Mouse (Mus musculus) heart, embryonic 11.5 days (tissue): Measurements from ENCODE around the gene Dmkn. TPM values are rescaled to one million over a fixed set of nuclear protein-coding genes. Genes with fewer than 3 reads are reported as not detected.

Experiments
- ATAC-seq: fragments of 200-750 bp; cut with Nextera tagmentation; replicated peaks from 2 replicates; pipeline ENCODE4 v1.8.0; 2017; ENCODE audit warnings: moderate library complexity; ENCODE audit not compliant: insufficient number of reproducible peaks, low FRiP score, low TSS enrichment
- H3K27ac ChIP-seq: fragments of 300-500 bp; sonication (generic); 2 replicates; pipeline ENCODE4 v1.5.1; 2014; ENCODE audit warnings: mild to moderate bottlenecking, low read depth, low read length
- H3K27me3 ChIP-seq: fragments of 300-500 bp; sonication (generic); 2 replicates; pipeline ENCODE4 v1.6.1; 2014; ENCODE audit warnings: mild to moderate bottlenecking, low read length, mixed read lengths; ENCODE audit not compliant: control insufficient read depth, insufficient read depth
- H3K36me3 ChIP-seq: fragments of 300-500 bp; sonication (generic); 2 replicates; pipeline ENCODE4 v1.6.1; 2014; ENCODE audit warnings: mild to moderate bottlenecking, low read length, moderate library complexity, mixed read lengths; ENCODE audit not compliant: control insufficient read depth, insufficient read depth
- H3K4me1 ChIP-seq: fragments of 300-500 bp; sonication (generic); 2 replicates; pipeline ENCODE4 v1.6.1; 2014; ENCODE audit warnings: low read length; ENCODE audit not compliant: control insufficient read depth, insufficient read depth
- H3K4me2 ChIP-seq: fragments of 300-500 bp; sonication (generic); 2 replicates; pipeline ENCODE4 v1.6.1; 2014; ENCODE audit warnings: mild to moderate bottlenecking, moderate library complexity
- H3K4me3 ChIP-seq: fragments of 300-500 bp; sonication (generic); 2 replicates; pipeline ENCODE4 v1.5.1; 2014; ENCODE audit warnings: low read depth, low read length
- H3K9ac ChIP-seq: fragments of 300-500 bp; sonication (generic); 2 replicates; pipeline ENCODE4 v1.6.1; 2014; ENCODE audit warnings: mild to moderate bottlenecking, low read depth, low read length, moderate library complexity
- H3K9me3 ChIP-seq: fragments of 300-500 bp; sonication (generic); replicated peaks from 2 replicates; pipeline ENCODE4 v1.6.1; 2016; ENCODE audit warnings: low read length; ENCODE audit not compliant: control insufficient read depth
- WGBS: fragments of 180-500 bp; shearing (Covaris S2); extraction: QIAGEN DNeasy Blood & Tissue Kit; methylation state at CpG from one replicate; pipeline ENCODE4 v1.1.7; 2014; ENCODE audit not compliant: insufficient replicate concordance; 5-methylcytosine and 5-hydroxymethylcytosine counted together
- polyA plus RNA-seq: library from polyadenylated mRNA; unstranded; fragments of >200 nt; fragmentation: Nextera tagmentation; extraction: Ambion mirVana; gene quantifications from 2 replicates; pipeline ENCODE4 v1.2.1, GENCODE M21; 2014

Dmkn gene
- polyA plus RNA-seq, 1 experiment from 2014 or later = 1.2 TPM

DNA sequence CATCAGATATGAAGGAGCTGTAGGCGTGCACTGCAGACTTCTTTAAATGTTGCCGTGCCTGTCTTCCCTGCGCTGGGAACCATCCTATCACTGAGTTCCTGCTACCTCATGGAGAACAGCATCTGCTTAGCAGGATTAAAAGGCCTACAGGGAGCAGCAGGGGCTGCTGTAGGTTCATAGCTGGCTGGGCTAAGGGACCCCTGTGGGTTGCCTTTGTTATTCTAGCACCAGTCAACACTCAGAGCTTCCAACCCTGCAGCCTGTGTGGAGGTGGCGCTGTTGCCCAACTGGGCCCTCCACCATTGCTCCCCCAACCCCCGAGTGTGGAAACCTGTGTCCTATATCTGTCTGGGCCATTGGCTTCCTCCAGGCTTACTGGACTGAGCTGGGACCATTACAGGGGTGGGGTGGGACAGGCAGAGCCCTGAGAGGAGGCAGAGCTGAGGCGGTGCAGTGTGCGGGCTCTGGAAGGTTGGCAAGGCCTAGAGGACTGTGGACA is 13.6 kb downstream of the Dmkn start:
- no peaks in the 10 kb centered on the region for H3K9me3 ChIP-seq
- H3K4me2 ChIP-seq = no peak overlapping the region
- 41% methylated on average over 7 of the region's 7 CpGs for WGBS
- H3K27ac ChIP-seq = no peak overlapping the region
- no peaks in the 10 kb centered on the region; the same call in 1 of the 2 replicates for H3K27me3 ChIP-seq
- H3K36me3 ChIP-seq = no peaks in the 10 kb centered on the region
- H3K4me1 ChIP-seq = no peaks in the 10 kb centered on the region
- no peak overlapping the region for H3K9ac ChIP-seq
- no peak overlapping the region for H3K4me3 ChIP-seq
- ATAC-seq = no peak

DNA sequence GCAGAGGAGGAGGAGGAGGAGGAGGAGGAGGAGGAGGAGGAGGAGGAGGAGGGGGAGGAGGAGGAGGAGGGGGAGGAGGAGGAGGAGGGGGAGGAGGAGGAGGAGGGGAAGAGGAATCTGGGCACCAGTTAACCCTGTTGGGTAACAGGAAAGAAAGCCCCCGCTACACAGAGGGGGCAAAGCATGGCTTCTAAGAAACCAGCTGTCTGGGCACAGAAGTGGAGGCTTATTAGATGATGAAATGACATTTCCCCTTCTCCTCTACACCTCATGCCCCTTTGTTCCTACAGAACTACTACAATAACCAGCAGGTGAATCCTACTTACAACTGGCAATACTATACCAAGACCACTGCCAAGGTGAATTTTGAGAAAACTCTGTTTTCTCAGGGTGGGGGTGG is 14.4 kb downstream of the Dmkn start:
- 67% methylated on average over 1 of the region's 1 CpGs for WGBS
- Histone ChIP-seq H3K4me2 (no peak overlapping the region), H3K27ac (no peak overlapping the region), H3K4me3 (no peak overlapping the region), H3K4me1 (no peaks in the 10 kb centered on the region), H3K9me3 (no peaks in the 10 kb centered on the region), H3K9ac (no peak overlapping the region), H3K36me3 (no peaks in the 10 kb centered on the region), H3K27me3 (no peaks in the 10 kb centered on the region; the same call in 1 of the 2 replicates)
- no peak for ATAC-seq

DNA sequence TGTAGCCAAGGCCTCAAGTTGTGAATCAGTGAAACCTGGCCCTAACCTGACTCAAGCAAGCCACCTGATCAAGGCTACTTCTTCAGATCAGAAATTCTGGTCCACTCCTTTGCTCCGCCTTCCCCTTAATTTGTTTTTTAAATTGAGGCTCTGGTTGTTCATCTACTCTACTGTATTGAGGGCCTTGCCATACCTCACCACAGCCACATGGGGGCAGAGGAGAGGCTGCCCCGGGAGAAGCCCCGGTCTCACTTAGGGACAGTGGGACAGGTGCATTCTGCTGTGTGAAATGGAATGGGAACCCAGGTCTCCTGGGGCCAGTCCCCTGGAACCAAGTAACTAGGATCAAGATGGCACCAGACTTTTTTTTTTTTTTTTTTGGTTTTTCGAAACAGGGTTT is 18.2 kb downstream of the Dmkn start:
- Histone ChIP-seq H3K4me1 (no peaks in the 10 kb centered on the region), H3K27me3 (no peaks in the 10 kb centered on the region; the same call in 1 of the 2 replicates), H3K27ac (no peak overlapping the region), H3K9ac (no peak overlapping the region), H3K4me2 (no peak overlapping the region), H3K9me3 (no peaks in the 10 kb centered on the region), H3K4me3 (no peak overlapping the region), H3K36me3 (no peaks in the 10 kb centered on the region)
- ATAC-seq = no peak
- 65% methylated on average over 4 of the region's 4 CpGs for WGBS

DNA sequence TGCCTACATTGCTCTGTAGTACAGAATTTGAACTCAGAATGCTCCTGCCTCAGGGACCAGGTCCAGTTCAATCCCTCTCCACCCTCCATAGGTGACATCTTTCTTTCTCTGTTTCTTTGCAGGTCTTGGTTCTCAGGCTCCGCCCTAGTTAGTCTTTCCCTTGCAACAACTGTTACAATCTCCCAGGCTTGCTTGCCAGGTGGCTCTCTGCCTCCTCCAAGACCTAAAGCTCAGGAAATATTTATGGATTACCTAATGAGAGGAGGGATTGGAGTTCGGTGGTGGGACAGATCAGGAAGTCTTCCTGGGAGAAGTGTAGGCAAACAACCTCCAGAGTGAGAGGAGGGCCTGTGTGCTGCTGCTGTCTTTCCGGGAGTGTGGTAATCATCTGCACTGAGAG is 19.1 kb downstream of the Dmkn start:
- ATAC-seq = no peak

DNA sequence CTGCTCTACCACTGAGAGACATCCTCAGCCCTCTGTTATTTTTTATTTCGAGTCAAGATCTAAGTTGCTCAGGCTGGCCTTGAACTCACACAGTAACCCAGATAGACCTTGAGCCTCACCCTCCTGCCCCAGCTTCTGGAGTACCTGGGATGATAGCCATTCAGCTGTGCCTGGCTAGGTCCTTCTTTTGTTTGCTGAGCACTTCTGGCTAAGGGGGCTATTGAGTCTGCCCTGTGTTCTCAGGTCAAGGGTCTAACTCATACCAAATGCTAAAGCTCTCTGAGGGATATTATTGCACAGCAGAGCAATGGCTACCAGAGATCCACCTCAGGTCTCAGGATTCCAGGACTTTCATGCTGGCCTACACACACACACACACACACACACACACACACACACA is 21.6 kb downstream of the Dmkn start:
- no peak for ATAC-seq
- H3K27me3 ChIP-seq = peaks cover 4% of the 10 kb centered on the region; the same call in 1 of the 2 replicates
- WGBS = 47% methylated on average over 1 of the region's 1 CpGs

More for the DNA sequence above, 19.1 kb downstream of the Dmkn start:
- Histone ChIP-seq H3K9ac (no peak overlapping the region), H3K36me3 (no peaks in the 10 kb centered on the region), H3K4me2 (no peak overlapping the region), H3K4me1 (no peaks in the 10 kb centered on the region), H3K4me3 (no peak overlapping the region), H3K27me3 (peaks cover 2% of the 10 kb centered on the region), H3K27ac (no peak overlapping the region), H3K9me3 (no peaks in the 10 kb centered on the region)
- WGBS = 59% methylated on average over 3 of the region's 3 CpGs

DNA sequence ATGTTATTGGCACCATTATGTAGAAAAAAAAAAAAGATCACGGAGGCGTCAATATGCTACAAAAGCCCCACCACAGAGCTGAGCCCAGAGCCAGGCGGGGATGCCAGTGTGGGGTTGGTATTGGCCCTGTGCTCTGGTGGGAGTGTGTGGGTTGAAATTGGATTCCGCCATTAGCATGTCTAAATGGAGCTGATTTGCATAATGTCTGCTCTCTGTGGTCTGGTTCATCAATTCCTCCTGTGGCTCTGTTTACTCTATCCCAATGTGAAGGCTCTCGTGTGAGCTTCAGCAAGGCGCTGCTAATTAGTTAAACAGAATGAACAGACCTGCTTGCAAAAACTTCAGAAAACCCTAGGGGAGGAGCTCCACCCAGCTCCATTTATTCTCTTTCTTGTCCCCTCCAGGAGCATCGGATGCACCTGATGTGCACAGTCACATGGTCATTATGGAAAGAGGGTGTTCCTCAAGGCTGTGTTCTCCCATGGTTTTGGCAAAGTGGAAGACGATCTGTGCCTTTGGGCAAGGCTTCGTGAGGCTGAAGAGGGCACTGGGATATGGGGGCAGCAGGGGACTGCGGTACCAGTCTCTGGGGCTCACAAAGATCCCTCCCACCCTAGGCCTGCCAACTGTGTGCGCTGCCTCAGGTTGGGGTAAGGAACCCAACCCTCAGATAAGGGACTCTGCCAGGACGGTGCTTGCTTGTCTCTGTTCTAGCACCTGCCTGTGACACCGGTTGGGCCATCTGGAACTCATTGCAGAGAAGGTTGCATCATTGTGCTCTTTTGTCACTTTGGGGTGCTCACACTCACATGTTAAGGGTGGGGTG is 22.4 kb downstream of the Dmkn start:
- Histone ChIP-seq H3K9ac (no peak overlapping the region), H3K27ac (no peak overlapping the region), H3K27me3 (peaks cover 4% of the 10 kb centered on the region; the same call in 1 of the 2 replicates), H3K4me2 (no peak overlapping the region), H3K4me3 (no peak overlapping the region), H3K4me1 (no peaks in the 10 kb centered on the region), H3K36me3 (no peaks in the 10 kb centered on the region), H3K9me3 (no peaks in the 10 kb centered on the region)
- 77% methylated on average over 13 of the region's 13 CpGs for WGBS
- no peak for ATAC-seq

More for the DNA sequence above, 21.6 kb downstream of the Dmkn start:
- Histone ChIP-seq H3K4me1 (no peaks in the 10 kb centered on the region), H3K9me3 (no peaks in the 10 kb centered on the region), H3K9ac (no peak overlapping the region), H3K4me3 (no peak overlapping the region), H3K27ac (no peak overlapping the region), H3K4me2 (no peak overlapping the region), H3K36me3 (no peaks in the 10 kb centered on the region)

DNA sequence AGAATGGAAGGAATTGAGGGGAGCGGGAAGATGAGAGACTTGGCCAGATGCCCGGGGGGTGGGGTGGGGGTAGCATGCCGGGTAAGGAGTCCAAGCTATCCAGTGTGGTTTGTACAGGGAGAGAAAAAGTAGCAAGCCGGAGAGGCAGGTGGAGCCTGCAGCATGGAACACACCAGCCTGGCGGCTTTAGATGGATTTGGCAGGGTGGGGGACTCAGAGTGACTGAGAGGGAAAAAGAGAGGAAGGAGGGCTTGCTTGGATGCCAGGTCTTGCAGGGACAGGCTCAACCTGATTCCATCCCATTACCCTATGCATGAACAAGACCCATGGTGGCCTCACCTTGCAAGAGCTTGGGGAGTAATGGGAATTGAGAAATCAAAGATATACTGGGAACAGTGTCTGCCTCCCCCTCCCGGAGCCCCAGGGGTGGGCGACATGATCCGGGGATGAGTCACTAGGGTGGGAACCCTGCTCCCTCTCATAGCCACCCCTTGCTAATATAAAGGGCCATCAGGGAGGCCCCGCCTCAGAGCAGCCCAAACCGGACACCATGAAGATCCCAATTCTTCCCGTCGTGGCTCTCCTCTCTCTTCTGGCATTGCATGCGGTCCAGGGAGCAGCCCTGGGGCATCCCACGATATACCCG is 23.9 kb downstream of the Dmkn start, which contains the start of gene Krtdap:
Gene Krtdap (plus strand): TSS at position 520 of the 646 bp plus-strand sequence.
- Histone ChIP-seq H3K27ac (no peak within 1 kb of the TSS), H3K4me1 (no peaks in the 10 kb centered on the region), H3K4me2 (no peak within 1 kb of the TSS), H3K9me3 (no peaks in the 10 kb centered on the region), H3K4me3 (no peak within 1 kb of the TSS), H3K36me3 (no peaks in the 10 kb centered on the region), H3K9ac (no peak within 1 kb of the TSS), H3K27me3 (peaks cover 6% of the 10 kb centered on the region)
- 38% methylated on average over 15 of the region's 15 CpGs for WGBS
- ATAC-seq = no peak

DNA sequence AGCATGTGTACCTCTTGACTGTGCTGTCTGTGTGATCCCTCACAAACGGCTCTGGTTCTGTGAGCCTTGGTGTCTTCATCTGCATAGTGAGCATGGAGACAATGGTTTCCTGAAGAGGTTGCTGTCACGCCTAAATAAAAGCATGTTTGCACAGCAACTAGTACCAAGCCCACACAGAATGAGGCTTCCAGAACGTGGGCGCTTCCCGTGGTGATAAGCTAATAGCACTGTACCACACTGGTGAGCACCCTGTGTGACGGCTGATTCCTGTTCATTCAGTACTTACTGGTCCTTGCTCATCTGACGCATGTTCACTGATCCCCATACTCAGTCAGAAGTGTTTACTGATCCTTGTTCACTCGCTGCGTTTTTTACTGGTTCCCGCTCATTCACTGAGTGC is 26.6 kb downstream of the Dmkn start:
- WGBS = 69% methylated on average over 10 of the region's 10 CpGs
- no peaks in the 10 kb centered on the region for H3K36me3 ChIP-seq
- no peak overlapping the region for H3K9ac ChIP-seq
- no peak overlapping the region for H3K27ac ChIP-seq
- no peaks in the 10 kb centered on the region for H3K9me3 ChIP-seq
- ATAC-seq = no peak
- H3K4me3 ChIP-seq = no peak overlapping the region
- H3K4me2 ChIP-seq = no peak overlapping the region
- no peaks in the 10 kb centered on the region for H3K4me1 ChIP-seq
- H3K27me3 ChIP-seq = peaks cover 6% of the 10 kb centered on the region
